Mouse (Mus musculus): ENCODE results near the gene Tmem41a.

- TF ChIP-seq CTCF (IDR thresholded peaks at IDR 0.05; ENCODE audit: low read depth, low read length) (no peak), EP300 (IDR thresholded peaks at IDR 0.05; ENCODE audit: insufficient read depth, low read depth, low read length) (no peak)
These were observed 41.4 kb downstream of the Tmem41a start for GRCm38 (mm10) chr16:21905996-21906395.
